Mouse (Mus musculus) lung, adult 2 months (tissue): ENCODE results near the gene Nbeal2. TPM values are rescaled to one million over a fixed set of nuclear protein-coding genes. Genes with fewer than 3 reads are reported as not detected.

Experiments used
- DNase-seq: peaks from one replicate; pipeline ENCODE4 v3.0.0; 2022
- H3K4me1 ChIP-seq: fragments of 200-500 bp; 2 replicates; pipeline ENCODE4 v1.6.1; 2011; ENCODE audit warnings: low read length; ENCODE audit not compliant: control insufficient read depth, insufficient read depth
- H3K4me3 ChIP-seq: fragments of 200-500 bp; replicated peaks from 2 replicates; pipeline ENCODE3; 2011; ENCODE audit warnings: low read depth, mild to moderate bottlenecking, control low read depth, low read length; ENCODE audit errors: extremely low read depth
- CTCF ChIP-seq: fragments of 200-500 bp; IDR thresholded peaks from 2 replicates; pipeline ENCODE4 v1.5.1; 2011; ENCODE audit warnings: mild to moderate bottlenecking, low read length, control low read depth; ENCODE audit not compliant: insufficient read depth
- POLR2A ChIP-seq: fragments of 200-500 bp; IDR thresholded peaks from 2 replicates; pipeline ENCODE4 v1.6.1; 2011; ENCODE audit warnings: low read depth, mild to moderate bottlenecking, control low read depth, low read length, borderline replicate concordance; ENCODE audit errors: extremely low read depth
- WGBS: fragments of 180-500 bp; shearing (Covaris S2); methylation state at CpG from one replicate; pipeline ENCODE4 v1.1.7; 2018; 5-methylcytosine and 5-hydroxymethylcytosine counted together
- polyA plus RNA-seq: library from polyadenylated mRNA; depleted of rRNA; stranded (reverse); fragments of >200 nt; gene quantifications from 2 replicates; pipeline ENCODE4 v1.2.3, GENCODE M21; 2012; rRNA removed

Gene Nbeal2
- polyA plus RNA-seq, 1 experiment: 66.4 TPM

DNA sequence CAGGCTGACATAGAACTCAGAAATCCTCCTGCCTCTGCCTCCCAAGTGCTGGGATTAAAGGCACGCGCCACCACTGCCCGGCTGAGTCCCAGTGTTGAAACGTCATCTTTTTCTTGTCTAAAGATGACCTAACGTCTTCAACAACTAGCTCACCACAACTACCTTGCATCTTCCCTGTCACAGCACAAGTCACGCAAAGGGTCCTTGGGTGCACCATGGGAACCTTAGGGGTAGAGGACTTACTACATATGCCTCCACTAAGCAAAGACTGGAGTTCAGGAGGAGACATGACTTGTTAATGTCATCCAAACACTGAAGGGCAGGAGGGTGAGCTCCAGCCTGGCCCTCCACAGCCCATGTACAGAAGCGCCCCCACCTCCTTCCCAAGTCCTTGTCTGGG is 33.3 kb downstream of the Nbeal2 start:
- 93% methylated on average over 7 of the region's 7 CpGs for WGBS
- H3K4me1 ChIP-seq: peaks cover 7% of the 10 kb centered on the region
- H3K4me3 ChIP-seq: no peak overlapping the region
- DNase-seq: no peak
- TF ChIP-seq POLR2A (no peak), CTCF (no peak)

DNA sequence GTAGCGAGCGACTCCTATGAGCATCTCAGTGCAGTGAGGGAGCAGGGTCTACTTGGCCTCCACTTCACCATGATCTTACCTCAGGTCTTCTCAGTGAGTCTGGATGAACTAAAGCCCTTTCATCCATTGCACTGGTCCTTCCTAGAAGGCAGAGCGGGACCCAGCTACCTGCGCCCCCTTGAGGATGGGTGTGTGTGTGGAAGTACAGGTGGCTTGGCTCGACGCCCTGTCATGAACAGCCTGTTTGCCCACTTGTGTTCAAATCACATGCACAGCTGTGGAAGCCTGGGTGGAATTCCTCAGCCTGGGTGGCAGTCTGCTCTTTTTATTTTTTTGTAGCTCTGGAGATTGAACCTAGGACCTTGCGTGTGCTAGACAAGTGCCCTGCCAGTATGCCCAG is 33.8 kb downstream of the Nbeal2 start:
- peaks cover 5% of the 10 kb centered on the region for H3K4me1 ChIP-seq
- peak; percentile 56 for DNase-seq
- 68% methylated on average over 7 of the region's 7 CpGs for WGBS
- no peak overlapping the region for H3K4me3 ChIP-seq
- peak; percentile 49 for TF ChIP-seq CTCF
- TF ChIP-seq POLR2A: no peak

DNA sequence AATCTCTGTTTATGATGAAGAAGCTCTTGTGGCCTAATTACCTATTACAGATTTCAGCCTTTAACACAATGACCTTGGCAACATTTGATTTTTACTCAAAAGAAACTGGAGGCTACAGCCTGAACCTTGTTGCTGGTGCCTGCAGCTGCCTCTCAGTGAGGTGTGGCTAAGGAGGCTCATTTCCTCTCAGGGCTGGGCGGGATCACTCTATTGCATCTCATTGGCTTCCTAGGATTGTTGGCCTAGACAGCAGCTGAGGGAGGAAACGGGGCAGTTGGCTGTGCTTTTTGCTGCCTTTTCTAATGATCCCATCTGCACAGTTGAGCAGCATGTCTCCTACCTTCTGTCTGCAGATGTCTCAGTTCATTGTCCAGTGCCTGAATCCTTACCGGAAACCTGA is 36.9 kb downstream of the Nbeal2 start:
- peak; percentile 5 for DNase-seq
- 45% methylated on average over 3 of the region's 3 CpGs for WGBS
- 0 out of 2 replicates have a peak, but pooled peaks cover 2% of the 10 kb centered on the region for H3K4me1 ChIP-seq
- no peak overlapping the region for H3K4me3 ChIP-seq
- TF ChIP-seq POLR2A (no peak), CTCF (no peak)

DNA sequence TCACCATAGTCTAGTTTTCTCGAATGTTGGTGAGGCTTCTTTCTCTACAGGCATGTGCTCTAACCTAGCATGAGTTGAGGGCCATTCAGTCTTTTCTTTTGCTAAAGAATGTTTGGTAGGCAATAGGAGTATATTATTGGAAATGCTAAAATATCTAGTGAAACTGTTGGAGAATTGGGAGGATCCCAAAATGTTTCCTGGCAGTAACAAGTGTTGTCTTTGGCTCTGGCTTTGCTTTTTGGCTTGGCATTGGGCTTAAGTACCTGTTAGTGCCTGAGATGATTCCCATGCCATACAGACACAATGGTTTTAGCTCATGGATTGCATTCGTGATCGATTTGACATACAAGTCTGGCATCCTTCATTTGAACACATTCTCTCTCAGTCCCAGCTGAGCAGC is 42.5 kb downstream of the Nbeal2 start:
- peaks cover 5% of the 10 kb centered on the region; the same call in 1 of the 2 replicates for H3K4me1 ChIP-seq
- no peak for DNase-seq
- 69% methylated on average over 3 of the region's 3 CpGs for WGBS
- TF ChIP-seq CTCF (no peak), POLR2A (no peak)
- H3K4me3 ChIP-seq: no peak overlapping the region

DNA sequence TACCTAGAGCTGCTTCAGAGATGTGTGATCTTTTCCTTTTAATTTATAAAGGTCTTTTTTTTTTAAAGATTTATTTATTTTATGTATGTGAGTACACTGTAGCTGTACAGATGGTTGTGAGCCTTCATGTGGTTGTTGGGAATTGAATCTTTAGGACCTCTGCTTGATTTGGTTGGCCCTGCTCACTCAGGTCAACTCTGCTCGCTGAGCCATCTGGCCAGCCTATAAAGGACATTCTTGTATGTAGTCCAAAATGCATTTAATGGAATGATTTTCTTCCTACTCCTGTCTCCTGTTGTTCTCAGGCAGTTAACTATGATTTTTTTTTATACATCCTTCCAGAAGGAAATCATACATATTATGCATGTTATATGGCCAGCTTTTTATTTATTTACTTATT is 70.4 kb downstream of the Nbeal2 start:
- Histone ChIP-seq H3K4me3 (no peak overlapping the region), H3K4me1 (no peaks in the 10 kb centered on the region)
- TF ChIP-seq POLR2A: no peak
- TF ChIP-seq CTCF: no peak
- DNase-seq: no peak
- WGBS: 56% methylated on average over 1 of the region's 1 CpGs

DNA sequence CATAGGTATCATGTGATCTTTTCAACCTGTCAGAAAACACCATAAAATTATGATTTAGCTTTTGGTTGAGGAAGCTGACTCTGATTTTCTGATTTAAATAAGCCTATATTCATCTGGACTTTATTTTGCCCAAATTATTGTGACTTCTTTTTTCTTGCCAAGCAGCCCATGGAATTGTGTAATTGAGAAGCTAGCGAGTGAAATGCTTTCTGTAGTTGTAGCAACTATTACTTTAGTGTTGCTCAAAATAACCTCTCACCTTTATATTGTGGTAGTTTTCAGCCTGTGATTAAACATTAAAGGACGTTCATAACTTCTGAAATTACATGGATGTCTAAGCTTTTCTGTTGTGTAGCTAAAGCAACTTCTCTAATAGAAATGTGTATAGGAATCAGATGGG is 71.8 kb downstream of the Nbeal2 start:
- 63% methylated on average over 2 of the region's 2 CpGs for WGBS
- DNase-seq: no peak
- Histone ChIP-seq H3K4me1 (no peaks in the 10 kb centered on the region), H3K4me3 (no peak overlapping the region)
- no peak for TF ChIP-seq CTCF
- no peak for TF ChIP-seq POLR2A

Other genes with a start within 250 kb of the Nbeal2 start
- 24.9 and 34.0 TPM in 2 replicates for gene Ptpn23, start 245.9 kb downstream of the Nbeal2 start, polyA plus RNA-seq
- gene Ngp, start 234.4 kb downstream of the Nbeal2 start, polyA plus RNA-seq: 0.36 and 3.4 TPM in 2 replicates
- 19.2 and 21.1 TPM in 2 replicates for gene Klhl18, start 177.5 kb downstream of the Nbeal2 start, polyA plus RNA-seq
- gene Kif9, start 177.2 kb downstream of the Nbeal2 start, polyA plus RNA-seq: 2.9 and 5.8 TPM in 2 replicates
- gene Setd2, start 121.6 kb downstream of the Nbeal2 start, polyA plus RNA-seq: 34.6 and 42.6 TPM in 2 replicates
- gene Nradd, start 29.7 kb downstream of the Nbeal2 start, polyA plus RNA-seq: 20.0 and 22.9 TPM in 2 replicates
- 101 and 124 TPM in 2 replicates for gene Ccdc12, start 2.3 kb upstream of the Nbeal2 start, polyA plus RNA-seq
- 10.8 and 214 TPM in 2 replicates for gene Myl3, start 87.7 kb upstream of the Nbeal2 start, polyA plus RNA-seq
- 13.8 and 14.0 TPM in 2 replicates for gene Pth1r, start 93.0 kb upstream of the Nbeal2 start, polyA plus RNA-seq
- gene Prss42, start 144.0 kb upstream of the Nbeal2 start, polyA plus RNA-seq: not detected in 2 replicates
- not detected in 2 replicates for gene Prss44, start 159.8 kb upstream of the Nbeal2 start, polyA plus RNA-seq
- gene Prss43, start 172.5 kb upstream of the Nbeal2 start, polyA plus RNA-seq: not detected in 2 replicates
- not detected in 2 replicates for gene Prss45, start 180.4 kb upstream of the Nbeal2 start, polyA plus RNA-seq
- not detected in 2 replicates for gene Prss46, start 190.3 kb upstream of the Nbeal2 start, polyA plus RNA-seq
- gene Prss50, start 203.8 kb upstream of the Nbeal2 start, polyA plus RNA-seq: 0.10 TPM in 1 of 2 replicates, not detected in the other
- 118 and 120 TPM in 2 replicates for gene Als2cl, start 225.7 kb upstream of the Nbeal2 start, polyA plus RNA-seq
- gene Tmie, start 226.0 kb upstream of the Nbeal2 start, polyA plus RNA-seq: 4.1 and 4.3 TPM in 2 replicates